ENCODE assay signal across 24 mouse cellular contexts in genomic region chr1:88566426-88566825, GRCm38 (mm10). TPM values are rescaled to one million over a fixed set of nuclear protein-coding genes. Genes with fewer than 3 reads are reported as not detected.
"Had no signal": no experiment of that assay in that cellular context is flagged by ENCODE, and none has a peak within 500 bp of the region (broad histone marks: within the 10 kb centered on the region; RNA-seq: fewer than 3 reads in every experiment).

No protein-coding gene starts in this region.

- H3K4me2 ChIP-seq: intestine, embryonic 15.5 days; kidney, embryonic 15.5 days; limb, embryonic 12.5 days; limb, embryonic 15.5 days; lung, embryonic 15.5 days; midbrain, embryonic 11.5 days had no signal

- H3K9me3 ChIP-seq: intestine, embryonic 15.5 days; kidney, embryonic 15.5 days; limb, embryonic 15.5 days; lung, embryonic 15.5 days had no signal

- H3K27ac ChIP-seq: intestine, embryonic 15.5 days; kidney, embryonic 15.5 days; limb, embryonic 12.5 days; limb, embryonic 15.5 days; liver, embryonic 14.5 days; lung, embryonic 15.5 days had no signal

- ATAC-seq: intestine, embryonic 15.5 days had no signal

- H3K4me3 ChIP-seq: intestine, embryonic 15.5 days; kidney, embryonic 15.5 days; limb, embryonic 12.5 days; limb, embryonic 15.5 days; lung, embryonic 15.5 days had no signal

- H3K9ac ChIP-seq: intestine, embryonic 15.5 days; kidney, embryonic 15.5 days; limb, embryonic 12.5 days; limb, embryonic 15.5 days; liver, embryonic 14.5 days; lung, embryonic 15.5 days had no signal

- DNase-seq: kidney, adult 18-20 months; kidney, postnatal 10 days; kidney, postnatal 4 days; left cerebral cortex, postnatal 4 days; lung, adult 18-20 months; lung, postnatal 10 days; midbrain, embryonic 14.5 days; spleen, adult 18-20 months; thymus, adult 18-20 months; thymus, postnatal 36 days had no signal

- H3K4me1 ChIP-seq: intestine, embryonic 15.5 days; kidney, embryonic 15.5 days; limb, embryonic 12.5 days; limb, embryonic 15.5 days had no signal

- H3K36me3 ChIP-seq: intestine, embryonic 15.5 days; kidney, embryonic 15.5 days; limb, embryonic 12.5 days; limb, embryonic 15.5 days; lung, embryonic 15.5 days had no signal

- H3K27me3 ChIP-seq: intestine, embryonic 15.5 days; kidney, embryonic 15.5 days; limb, embryonic 12.5 days; limb, embryonic 15.5 days; lung, embryonic 15.5 days had no signal

RNA-seq across cellular contexts. Expression of gene Glrp1, which starts 56.6 kb away (rescaled TPM):
- total RNA-seq: layer of hippocampus, adult 18-20 months; layer of hippocampus, postnatal 14 days; left cerebral cortex, postnatal 14 days; left cerebral cortex, postnatal 4 days; midbrain, postnatal 0 days had no signal
- polyA plus RNA-seq: intestine, embryonic 15.5 days; kidney, embryonic 15.5 days; limb, embryonic 12.5 days; limb, embryonic 15.5 days; midbrain, embryonic 11.5 days; midbrain, embryonic 14.5 days; neural tube, embryonic 11.5 days; neural tube, embryonic 14.5 days; urinary bladder, adult 2 months had no signal
